Mouse (Mus musculus) ovary, postnatal 14 days (tissue): ENCODE data around the gene Grin2c.

Experiments used
- DNase-seq: peaks from one replicate; pipeline ENCODE4 v3.0.0; 2022; ENCODE audit warnings: low spot score

Grin2c gene

GRCm38 (mm10) chr11:115283891-115284620 lies 17.0 kb upstream of the Grin2c start:
- DNase-seq: no peak

DNA sequence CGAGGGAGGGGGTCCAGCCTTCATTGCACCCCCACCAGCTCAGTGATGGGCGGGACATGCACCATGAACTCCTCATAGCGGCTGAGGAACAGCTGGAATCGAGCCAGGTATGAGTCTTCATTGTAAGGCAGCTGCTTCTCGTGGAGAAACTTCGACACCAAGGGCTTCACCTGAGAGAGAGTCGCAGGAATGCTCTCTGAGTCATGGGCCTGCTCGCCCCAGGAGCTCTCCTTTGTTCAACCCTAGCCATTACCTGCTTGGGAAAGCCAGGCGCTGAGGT lies 16.4 kb upstream of the Grin2c start:
- DNase-seq: no peak

- no peak for DNase-seq
Measured at GRCm38 (mm10) chr11:115282723-115283485, 15.9 kb upstream of the Grin2c start.

- DNase-seq: no peak
Measured at GRCm38 (mm10) chr11:115282295-115282694, 15.3 kb upstream of the Grin2c start.

DNA sequence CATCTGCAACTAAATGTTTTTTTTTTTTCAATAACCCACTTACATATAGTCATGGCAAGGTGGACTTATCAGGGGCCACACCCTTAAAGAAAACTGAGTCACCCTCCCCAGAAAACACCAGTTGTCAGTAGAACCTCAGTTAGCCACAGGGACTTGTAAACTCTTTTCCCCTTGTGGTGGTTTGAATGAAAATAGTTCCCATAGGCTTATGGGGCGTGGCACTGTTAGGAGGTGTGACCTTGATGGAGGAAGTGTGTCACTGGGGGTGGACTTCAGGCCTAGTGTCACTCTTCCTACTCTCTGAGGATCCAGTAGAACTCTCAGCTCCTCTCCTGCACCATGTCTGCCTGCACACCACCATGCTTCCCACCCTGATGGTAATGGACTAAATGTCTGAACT lies 12.7 kb upstream of the Grin2c start:
- no peak for DNase-seq

DNA sequence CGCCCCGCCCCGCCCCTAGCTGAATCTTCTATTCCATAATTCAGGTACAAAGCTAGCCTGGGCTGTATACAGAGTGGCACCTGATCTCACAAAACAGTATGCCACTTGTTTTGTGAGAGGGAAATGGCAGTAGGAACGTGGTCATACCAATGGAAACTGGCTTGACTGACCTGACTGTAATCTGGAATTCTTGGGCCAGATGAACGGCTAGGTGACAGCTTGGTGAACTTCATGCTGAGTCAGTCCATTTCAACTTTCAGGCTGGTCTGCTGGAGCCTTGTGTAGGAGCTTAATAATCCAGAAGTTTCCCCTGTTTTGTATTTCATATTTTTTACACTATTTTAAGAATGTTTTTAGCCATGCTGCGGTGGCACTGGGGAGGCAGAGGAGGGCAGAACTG lies 11.1 kb upstream of the Grin2c start:
- DNase-seq: no peak

DNA sequence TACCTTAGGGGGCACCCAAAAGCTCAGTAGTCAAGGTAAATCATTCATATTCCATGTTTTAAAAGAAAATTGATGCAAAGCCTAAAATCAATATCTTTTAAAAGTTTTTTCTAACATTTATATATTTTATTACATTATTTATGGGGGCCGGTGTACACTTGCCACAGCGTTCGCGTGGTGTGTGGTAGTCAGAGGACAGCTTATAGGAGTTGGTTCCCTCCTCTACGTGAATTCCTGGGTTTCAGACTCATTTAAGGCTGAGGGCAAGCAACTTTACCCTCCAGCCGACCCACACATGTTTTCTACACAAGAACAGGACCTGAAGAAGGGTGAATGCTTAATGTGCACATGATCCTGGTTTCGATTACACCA lies 10.5 kb upstream of the Grin2c start:
- no peak for DNase-seq

- DNase-seq: peak; percentile 96
Measured at GRCm38 (mm10) chr11:115276780-115277603, 9.9 kb upstream of the Grin2c start, which contains the start of gene Fdxr. TSS of gene Fdxr (minus strand) at chr11:115277050.

DNA sequence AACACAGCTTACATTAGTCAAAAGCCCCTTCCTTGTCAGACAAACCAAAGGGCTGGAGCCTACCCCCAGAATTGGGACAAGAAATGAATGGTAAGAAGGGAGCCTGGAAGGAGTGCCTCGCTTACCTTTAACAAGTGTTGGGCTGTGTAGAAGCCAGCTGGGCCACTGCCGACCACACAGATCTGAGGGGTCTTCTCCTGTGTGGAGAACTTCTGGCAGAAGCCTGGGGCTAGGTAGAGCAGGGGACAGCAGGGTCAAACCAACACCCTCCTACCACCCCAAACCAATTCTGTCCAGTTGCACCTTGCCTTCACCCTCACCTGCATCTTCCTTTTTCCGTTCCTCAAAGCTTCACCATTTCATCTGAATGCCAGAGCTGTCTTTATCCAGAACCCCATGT lies 8.9 kb upstream of the Grin2c start:
- DNase-seq: no peak

GRCm38 (mm10) chr11:115275509-115275908 lies 8.5 kb upstream of the Grin2c start:
- DNase-seq: no peak

GRCm38 (mm10) chr11:115274771-115275170 lies 7.7 kb upstream of the Grin2c start:
- DNase-seq: no peak

- no peak for DNase-seq
Measured at GRCm38 (mm10) chr11:115274178-115274577, 7.1 kb upstream of the Grin2c start.

GRCm38 (mm10) chr11:115273735-115274134 lies 6.7 kb upstream of the Grin2c start:
- no peak for DNase-seq

GRCm38 (mm10) chr11:115272894-115273498 lies 6.0 kb upstream of the Grin2c start:
- no peak for DNase-seq

- DNase-seq: no peak
Measured at GRCm38 (mm10) chr11:115271481-115271880, 4.4 kb upstream of the Grin2c start.

- DNase-seq: no peak
Measured at GRCm38 (mm10) chr11:115271052-115271451, 4.0 kb upstream of the Grin2c start.

DNA sequence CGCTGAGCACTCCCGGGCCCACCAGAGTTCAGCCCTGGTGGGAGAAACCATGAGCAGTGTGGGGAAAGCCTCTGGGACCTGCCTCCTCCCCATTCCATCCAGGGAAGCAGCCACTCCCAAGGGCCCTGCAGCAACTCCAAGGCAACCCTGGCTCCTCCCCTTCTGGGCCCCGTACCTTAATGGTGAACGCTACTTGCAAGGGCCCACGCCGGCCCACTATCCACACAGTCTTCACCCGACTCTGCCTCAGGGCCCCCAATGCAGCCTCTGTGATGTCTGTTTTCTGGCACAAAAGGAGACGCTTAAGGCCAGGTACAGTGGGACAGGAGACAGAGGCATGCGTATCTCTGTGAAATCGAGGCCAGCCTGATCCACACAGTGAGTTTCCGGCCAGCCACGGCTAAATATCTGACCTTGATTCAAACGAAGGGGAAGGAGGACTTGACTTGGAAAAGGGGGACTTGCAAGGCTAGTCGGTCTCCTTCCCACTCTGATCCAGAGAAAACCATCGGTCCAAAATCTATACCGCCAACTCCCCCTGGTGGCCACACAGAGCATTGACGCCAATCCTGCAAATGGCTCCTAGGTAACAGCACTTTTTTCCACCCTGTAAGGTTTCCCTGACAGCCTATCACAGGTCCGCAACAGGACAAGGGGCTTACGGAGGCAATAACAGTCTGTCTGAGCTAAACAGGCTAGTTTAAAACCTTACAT lies 3.3 kb upstream of the Grin2c start:
- DNase-seq: peak; percentile 81

DNA sequence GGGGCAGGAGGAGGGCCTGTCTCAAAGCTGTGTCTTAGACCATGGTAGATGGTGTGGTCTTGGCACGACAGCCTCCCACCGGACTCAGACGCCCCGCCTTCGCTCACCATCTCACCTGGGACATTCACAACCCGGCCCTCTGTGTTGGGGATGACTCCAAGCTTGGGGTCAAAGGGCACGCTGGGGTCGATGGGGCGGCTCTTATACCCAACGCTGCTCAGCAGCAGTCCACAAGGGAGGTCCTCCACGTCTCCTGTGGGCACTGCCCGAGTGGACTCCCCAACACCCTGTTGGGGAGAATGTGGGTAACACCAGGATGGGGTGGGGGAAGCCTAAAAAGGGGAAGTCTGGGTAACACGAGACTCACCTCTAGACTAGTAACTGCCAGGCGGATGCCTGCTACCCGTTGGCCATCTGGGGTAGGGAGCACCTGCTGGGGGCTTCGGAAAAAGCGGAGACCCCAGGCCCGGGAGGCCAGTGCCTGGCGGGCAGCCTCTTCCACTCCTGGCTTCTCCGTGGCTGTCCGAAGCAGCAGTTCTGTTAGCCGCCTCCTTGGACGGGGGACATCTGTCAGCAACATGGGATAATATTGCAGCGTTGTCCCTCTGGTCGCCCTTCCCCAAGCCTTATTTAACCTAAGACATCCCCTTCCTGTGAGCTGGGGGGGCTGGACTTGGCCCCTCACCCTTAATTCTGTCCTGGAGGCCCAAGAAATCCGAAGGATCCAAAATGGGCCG lies 2.5 kb upstream of the Grin2c start:
- no peak for DNase-seq

DNA sequence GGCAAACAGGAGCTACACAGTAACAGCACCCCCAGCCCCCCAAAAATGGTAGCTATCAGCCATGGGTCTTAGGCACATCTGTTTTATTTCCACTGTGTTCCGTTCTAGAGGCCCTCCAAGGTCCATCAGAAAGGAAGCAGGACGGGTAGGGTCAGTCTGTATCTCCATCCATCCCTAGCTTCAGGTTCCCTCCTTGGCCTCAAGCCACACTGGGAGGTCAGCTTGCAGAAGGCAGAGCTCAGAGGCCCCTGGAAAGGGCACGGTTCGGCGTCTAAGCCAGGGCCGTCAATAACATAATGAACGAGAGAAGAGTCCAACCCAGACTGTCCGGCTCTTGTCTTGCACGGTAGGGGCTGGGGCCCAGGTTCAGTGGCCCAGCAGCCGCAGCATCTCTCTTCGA lies 915 bp upstream of the Grin2c start:
- DNase-seq: no peak

DNA sequence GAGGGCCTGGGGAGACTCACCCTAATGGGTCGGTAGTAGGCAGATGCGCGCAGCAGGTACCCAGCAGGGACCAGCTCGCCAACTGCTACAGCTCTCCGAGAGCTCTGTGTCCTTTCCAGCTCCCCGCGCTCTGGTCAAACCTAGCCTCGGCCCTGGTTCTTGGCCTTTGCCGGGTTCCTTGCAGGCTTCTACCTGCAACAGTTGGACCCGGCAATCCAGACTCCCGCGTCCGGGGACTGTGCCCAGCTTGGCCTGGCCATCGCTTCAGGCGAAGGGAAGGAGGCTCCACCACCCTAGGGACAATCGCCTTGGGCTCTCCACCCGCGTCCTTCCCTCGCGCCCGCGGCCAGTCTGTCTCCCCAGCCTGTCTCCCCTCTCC lies 654 bp downstream of the Grin2c start:
- DNase-seq: no peak

DNA sequence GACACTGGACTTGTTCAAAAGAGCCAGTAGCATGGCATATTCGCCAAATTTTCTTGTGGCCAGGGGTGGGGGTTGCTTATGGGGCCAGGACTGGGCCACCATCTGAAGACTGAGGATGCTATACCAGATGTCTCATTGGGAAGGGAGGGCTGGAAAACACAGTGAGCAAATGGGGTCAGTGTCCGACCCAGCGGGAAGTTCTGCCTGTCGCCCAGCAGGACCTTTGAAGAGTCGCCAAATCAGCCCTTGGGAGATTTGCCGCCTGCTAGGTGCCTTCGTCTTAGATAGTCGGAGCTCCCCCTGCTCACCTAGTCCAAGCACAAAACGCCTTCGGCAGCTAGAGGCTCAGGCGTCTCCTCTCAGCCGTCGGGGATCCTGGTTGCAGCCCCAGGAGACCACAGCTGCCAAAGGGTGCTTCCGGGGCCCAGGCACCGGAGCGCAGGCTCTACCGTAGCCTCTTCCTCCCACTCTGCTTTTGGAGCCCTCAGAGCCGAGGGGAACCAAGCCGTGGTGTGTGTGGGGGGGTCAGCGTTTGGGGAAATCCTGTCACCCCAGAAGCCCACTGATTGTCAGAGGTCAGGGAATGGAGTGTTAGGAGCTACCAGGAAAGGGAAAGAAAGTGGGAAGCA lies 1.2 kb downstream of the Grin2c start:
- DNase-seq: no peak
